Mouse (Mus musculus) cerebellum, adult 2 months (tissue): ENCODE data around the gene Erc2. TPM values are rescaled to one million over a fixed set of nuclear protein-coding genes. Genes with fewer than 3 reads are reported as not detected.

ENCODE experiments used
- DNase-seq, 2 experiments: peaks; one replicate each; pipeline ENCODE4 v3.0.0; 2021
- H3K27ac ChIP-seq: fragments of 200-500 bp; 2 replicates; pipeline ENCODE4 v1.5.1; 2012; ENCODE audit warnings: low read length, control low read depth, inconsistent platforms; ENCODE audit not compliant: insufficient read depth
- H3K27me3 ChIP-seq: fragments of 200-500 bp; 2 replicates; pipeline ENCODE4 v1.6.1; 2012; ENCODE audit warnings: inconsistent platforms, mild to moderate bottlenecking, low read length, moderate library complexity; ENCODE audit not compliant: control insufficient read depth, insufficient read depth
- H3K4me1 ChIP-seq: fragments of 200-500 bp; 2 replicates; pipeline ENCODE4 v1.6.1; 2011; ENCODE audit warnings: low read length; ENCODE audit not compliant: control insufficient read depth, insufficient read depth
- H3K4me3 ChIP-seq: fragments of 200-500 bp; replicated peaks from 2 replicates; pipeline ENCODE3; 2011; ENCODE audit warnings: mild to moderate bottlenecking, low read depth, low read length, control low read depth; ENCODE audit not compliant: insufficient read depth
- CTCF ChIP-seq: fragments of 200-500 bp; IDR thresholded peaks from 2 replicates; pipeline ENCODE4 v1.5.1; 2011; ENCODE audit warnings: low read depth, mild to moderate bottlenecking, control low read depth, low read length, moderate library complexity, borderline replicate concordance; ENCODE audit not compliant: insufficient read depth
- POLR2A ChIP-seq: fragments of 200-500 bp; IDR thresholded peaks from 2 replicates; pipeline ENCODE4 v1.6.1; 2011; ENCODE audit warnings: low read length, control low read depth, borderline replicate concordance; ENCODE audit not compliant: insufficient read depth
- WGBS: fragments of 180-500 bp; shearing (Covaris S2); methylation state at CpG from one replicate; pipeline ENCODE4 v1.1.7; 2018; 5-methylcytosine and 5-hydroxymethylcytosine counted together
- polyA plus RNA-seq: library from polyadenylated mRNA; depleted of rRNA; stranded (reverse); fragments of >200 nt; gene quantifications from 2 replicates; pipeline ENCODE4 v1.2.3, GENCODE M21; 2012

Gene Erc2
- polyA plus RNA-seq, 1 experiment = 15.1 TPM

DNA sequence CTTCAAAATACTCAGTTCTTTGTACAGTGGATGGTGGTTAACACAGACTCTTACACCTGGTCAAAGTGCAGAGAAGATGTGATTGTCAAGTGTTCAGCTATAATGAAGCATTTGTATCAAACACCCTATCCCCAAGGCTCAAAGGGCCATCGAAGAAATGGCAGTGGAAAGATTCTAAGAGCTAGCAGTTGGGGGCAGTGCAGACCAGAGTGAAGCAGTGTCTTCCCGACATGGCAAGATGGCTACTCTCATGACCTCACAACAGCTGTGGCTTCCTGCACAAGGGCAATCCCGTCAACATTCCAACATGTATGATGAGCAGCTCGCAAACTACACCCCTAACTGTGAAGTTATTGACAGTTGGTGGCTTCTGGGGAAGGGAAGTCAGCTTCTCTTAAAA lies 471.0 kb downstream of the Erc2 start:
- TF ChIP-seq CTCF (no peak), POLR2A (no peak)
- WGBS = 62% methylated on average over 4 of the region's 4 CpGs

DNA sequence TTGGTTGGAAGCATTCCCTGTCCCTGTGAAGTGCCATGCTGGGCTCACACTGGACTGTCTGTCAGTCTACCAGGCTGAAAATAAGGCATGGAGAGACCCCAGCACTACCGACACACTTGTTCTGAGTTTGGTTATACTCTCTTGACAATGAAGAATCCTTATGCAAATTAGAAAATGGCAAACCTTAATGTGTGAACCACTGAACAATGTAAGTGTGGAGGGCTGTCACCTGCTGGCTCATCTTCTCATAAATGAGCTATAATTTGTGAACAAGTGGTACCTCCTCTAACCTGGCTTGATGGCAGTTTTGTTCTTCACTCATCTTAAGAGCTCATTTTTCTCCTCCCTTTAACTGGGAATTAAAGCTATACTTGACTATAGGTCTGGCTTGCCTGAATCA lies 471.7 kb downstream of the Erc2 start:
- TF ChIP-seq POLR2A (no peak), CTCF (no peak)
- WGBS = 18% methylated on average over 1 of the region's 1 CpGs
- DNase-seq = no peak

More for the DNA sequence above, 471.0 kb downstream of the Erc2 start:
- DNase-seq = no peak
- no peaks in the 10 kb centered on the region for H3K27me3 ChIP-seq
- no peak overlapping the region for H3K4me3 ChIP-seq
- H3K4me1 ChIP-seq = no peaks in the 10 kb centered on the region
- H3K27ac ChIP-seq = no peak overlapping the region

DNA sequence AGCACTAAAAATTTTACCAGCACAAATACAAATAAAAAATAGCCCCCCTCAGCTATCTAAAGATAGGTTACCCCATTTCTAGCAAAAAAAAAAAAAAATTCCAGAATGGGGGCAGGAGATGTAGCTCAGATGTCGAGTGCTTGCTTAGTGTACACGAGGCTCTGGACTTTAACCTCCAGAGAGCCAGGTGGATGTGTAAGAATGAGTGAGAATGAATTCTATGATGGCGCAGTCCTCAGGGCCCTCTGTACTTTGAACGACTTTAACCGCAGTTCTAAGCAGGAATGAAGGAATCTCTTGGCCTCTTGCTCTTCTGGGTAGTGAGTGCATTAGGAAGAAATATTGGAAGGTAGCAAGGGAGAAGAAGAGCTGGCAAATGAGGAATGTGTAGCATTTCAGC lies 476.9 kb downstream of the Erc2 start:
- Histone ChIP-seq H3K27ac (no peak overlapping the region), H3K4me3 (no peak overlapping the region), H3K4me1 (no peaks in the 10 kb centered on the region), H3K27me3 (no peaks in the 10 kb centered on the region)
- no peak for TF ChIP-seq POLR2A
- TF ChIP-seq CTCF = no peak
- no peak for DNase-seq
- WGBS = 92% methylated on average over 5 of the region's 5 CpGs

More for the DNA sequence above, 471.7 kb downstream of the Erc2 start:
- Histone ChIP-seq H3K27me3 (no peaks in the 10 kb centered on the region), H3K4me1 (no peaks in the 10 kb centered on the region), H3K4me3 (no peak overlapping the region), H3K27ac (no peak overlapping the region)

DNA sequence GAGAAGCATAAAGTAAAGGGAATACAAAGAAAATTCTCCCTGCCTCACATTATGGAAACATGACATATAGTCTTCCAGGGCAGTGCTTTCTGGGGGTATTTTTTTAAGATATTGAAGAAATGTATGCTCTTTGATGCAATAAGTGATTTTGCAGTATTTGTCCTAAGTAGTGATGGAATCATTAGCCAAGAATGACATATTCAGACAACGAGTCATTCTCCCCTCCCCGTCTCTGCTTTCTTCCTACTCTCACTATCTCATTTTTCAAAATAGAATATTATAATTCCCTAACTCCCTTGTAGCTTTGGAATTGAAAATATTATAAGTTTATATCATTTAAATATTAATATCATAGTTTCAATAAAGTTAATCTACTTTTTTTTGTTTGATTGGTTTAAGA lies 490.9 kb downstream of the Erc2 start:
- no peak for DNase-seq
- H3K27ac ChIP-seq = no peak overlapping the region
- H3K4me3 ChIP-seq = no peak overlapping the region
- no peaks in the 10 kb centered on the region for H3K27me3 ChIP-seq
- H3K4me1 ChIP-seq = no peaks in the 10 kb centered on the region
- WGBS = 90% methylated on average over 2 of the region's 2 CpGs
- TF ChIP-seq CTCF (no peak), POLR2A (no peak)

DNA sequence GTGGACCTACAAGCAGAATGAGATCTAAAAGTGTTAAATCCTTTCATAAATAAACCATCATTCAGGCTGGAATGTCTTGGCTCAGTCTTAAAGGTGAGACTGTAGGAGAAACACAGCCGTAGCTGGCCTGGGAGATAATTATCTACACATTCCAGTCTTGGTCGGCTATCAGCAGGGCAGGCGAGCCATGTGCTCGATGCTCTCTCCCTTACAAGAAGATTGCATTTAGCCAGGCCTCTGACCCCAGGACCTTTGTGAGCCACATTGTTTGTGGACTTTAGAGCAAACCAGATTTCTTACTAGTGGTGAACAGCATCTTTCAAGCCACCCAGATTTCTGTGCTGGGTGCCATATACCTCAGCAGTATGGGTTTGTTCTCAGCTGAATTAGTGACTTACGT lies 498.6 kb downstream of the Erc2 start:
- H3K27ac ChIP-seq = no peak overlapping the region
- no peaks in the 10 kb centered on the region for H3K4me1 ChIP-seq
- 81% methylated on average over 5 of the region's 5 CpGs for WGBS
- H3K27me3 ChIP-seq = no peaks in the 10 kb centered on the region
- no peak for DNase-seq
- no peak for TF ChIP-seq CTCF
- TF ChIP-seq POLR2A = no peak
- no peak overlapping the region for H3K4me3 ChIP-seq

DNA sequence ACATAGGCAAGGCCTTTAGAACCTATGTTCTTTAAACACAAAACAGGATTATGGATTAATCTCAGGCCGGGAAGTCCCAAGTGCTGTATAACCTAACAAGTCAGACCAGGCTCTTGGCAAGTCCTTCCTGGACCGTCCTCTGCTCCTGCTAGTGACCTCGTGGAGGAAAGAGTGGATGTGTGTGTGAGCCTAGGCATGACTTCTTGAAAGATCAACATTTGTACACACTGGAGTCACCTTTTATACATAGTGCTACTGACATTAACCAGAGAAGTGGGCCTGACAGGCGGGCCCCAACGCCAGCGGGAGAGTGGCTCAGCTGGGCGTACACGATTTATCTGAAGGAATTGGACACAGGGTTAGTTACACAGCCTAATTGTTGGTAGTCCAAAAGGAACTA lies 504.6 kb downstream of the Erc2 start:
- H3K27ac ChIP-seq = no peak overlapping the region
- no peaks in the 10 kb centered on the region for H3K27me3 ChIP-seq
- H3K4me1 ChIP-seq = no peaks in the 10 kb centered on the region
- WGBS = 91% methylated on average over 8 of the region's 8 CpGs
- no peak for TF ChIP-seq POLR2A
- no peak for TF ChIP-seq CTCF
- no peak for DNase-seq
- no peak overlapping the region for H3K4me3 ChIP-seq

DNA sequence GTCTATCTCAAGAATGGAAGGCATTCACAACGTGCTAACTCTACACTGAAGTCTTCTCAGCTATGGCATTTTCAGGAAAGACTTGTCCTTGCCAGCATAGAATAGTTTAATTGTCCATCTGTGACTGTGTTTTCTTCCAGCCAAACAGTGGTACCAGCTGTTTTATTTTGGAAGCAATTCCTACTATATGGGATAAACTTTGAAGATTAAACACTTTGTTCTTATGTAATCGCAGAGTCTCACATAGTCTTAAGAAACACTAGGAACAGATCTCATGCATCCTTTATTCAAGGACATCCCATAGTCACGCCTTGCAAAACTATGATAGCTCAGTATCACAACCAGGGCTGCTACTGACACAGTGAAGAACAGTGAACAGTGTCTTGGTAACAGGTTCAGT lies 506.8 kb downstream of the Erc2 start:
- Histone ChIP-seq H3K27me3 (no peaks in the 10 kb centered on the region), H3K4me3 (no peak overlapping the region), H3K4me1 (no peaks in the 10 kb centered on the region), H3K27ac (no peak overlapping the region)
- TF ChIP-seq CTCF = no peak
- TF ChIP-seq POLR2A = no peak
- DNase-seq = no peak
- WGBS = 70% methylated on average over 3 of the region's 3 CpGs

DNA sequence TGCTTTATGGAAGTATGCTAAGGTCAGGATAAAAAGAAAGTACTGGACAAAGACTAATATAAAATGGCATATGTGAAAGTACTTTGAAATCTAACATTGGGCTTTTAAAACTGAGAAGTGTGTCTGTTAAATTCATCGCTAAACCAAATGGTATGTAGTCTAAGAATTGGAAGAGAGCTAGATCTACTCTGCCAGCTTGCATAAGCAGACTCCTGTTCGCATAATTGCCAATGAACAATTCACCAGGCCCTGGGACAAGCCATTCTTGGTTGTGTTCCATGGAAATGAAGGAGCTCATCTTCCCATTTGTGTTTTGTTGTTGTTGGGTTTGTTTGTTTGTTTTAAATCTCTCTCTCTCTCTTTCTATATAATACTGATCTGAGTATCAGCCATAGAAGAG lies 521.8 kb downstream of the Erc2 start:
- DNase-seq = no peak
- Histone ChIP-seq H3K4me3 (no peak overlapping the region), H3K4me1 (no peaks in the 10 kb centered on the region), H3K27me3 (no peaks in the 10 kb centered on the region), H3K27ac (no peak overlapping the region)
- TF ChIP-seq POLR2A = no peak
- no peak for TF ChIP-seq CTCF
- WGBS = 45% methylated on average over 2 of the region's 2 CpGs
